Mouse (Mus musculus): ENCODE measurements at regions not wholly inside any gene's neighbourhood (a gene's known extent, or its start where the extent isn't known, plus 50 kb on each side); places are given as distances from the start of the nearest gene placed in this dataset.

- DNase-seq: no peak
Observed at GRCm38 (mm10) chr9:113486494-113487081, 221.5 kb downstream of the Pdcd6ip start.

- peak; percentile 91 for DNase-seq
Observed at GRCm38 (mm10) chr9:113479897-113480296, 228.2 kb downstream of the Pdcd6ip start.

GRCm38 (mm10) chr9:113478761-113479265 is 229.2 kb downstream of the Pdcd6ip start:
- no peak for DNase-seq

- no peak for DNase-seq
Observed at GRCm38 (mm10) chr9:113471781-113472180, 236.3 kb downstream of the Pdcd6ip start.

- no peak for DNase-seq
Observed at GRCm38 (mm10) chr9:113462888-113463287, 245.2 kb downstream of the Pdcd6ip start.

- DNase-seq: no peak
Observed at GRCm38 (mm10) chr9:113462267-113462887, 245.7 kb downstream of the Pdcd6ip start.

- DNase-seq: no peak
Observed at GRCm38 (mm10) chr9:113459885-113460284, 248.2 kb downstream of the Pdcd6ip start.

GRCm38 (mm10) chr9:113459221-113459620 is 248.8 kb downstream of the Pdcd6ip start:
- no peak for DNase-seq

- DNase-seq: no peak
Observed at GRCm38 (mm10) chr9:113458741-113459154, 249.3 kb downstream of the Pdcd6ip start.

- no peak for DNase-seq
Observed at GRCm38 (mm10) chr9:113457169-113457850, 250.7 kb downstream of the Pdcd6ip start.

GRCm38 (mm10) chr9:113455577-113455976 is 252.5 kb downstream of the Pdcd6ip start:
- peak; percentile 6 for DNase-seq

- no peak for DNase-seq
Observed at GRCm38 (mm10) chr9:113453231-113453630, 254.8 kb downstream of the Pdcd6ip start.

GRCm38 (mm10) chr9:113441770-113442411 is 266.2 kb downstream of the Pdcd6ip start:
- DNase-seq: peak; percentile 52

- DNase-seq: no peak
Observed at GRCm38 (mm10) chr9:113438394-113438793, 269.7 kb downstream of the Pdcd6ip start.

- DNase-seq: no peak
Observed at GRCm38 (mm10) chr9:113435921-113436320, 272.1 kb downstream of the Pdcd6ip start.

GRCm38 (mm10) chr9:113433424-113433823 is 274.6 kb downstream of the Pdcd6ip start:
- DNase-seq: no peak

- DNase-seq: no peak
Observed at GRCm38 (mm10) chr9:113432601-113433179, 275.4 kb downstream of the Pdcd6ip start.

- no peak for DNase-seq
Observed at GRCm38 (mm10) chr9:113430411-113430810, 277.6 kb downstream of the Pdcd6ip start.

- no peak for DNase-seq
Observed at GRCm38 (mm10) chr9:113427281-113427680, 280.8 kb downstream of the Pdcd6ip start.

GRCm38 (mm10) chr9:113426324-113426723 is 281.7 kb downstream of the Pdcd6ip start:
- no peak for DNase-seq

- no peak for DNase-seq
Observed at GRCm38 (mm10) chr9:113421645-113422044, 286.4 kb downstream of the Pdcd6ip start.

- DNase-seq: no peak
Observed at GRCm38 (mm10) chr9:113421121-113421520, 286.9 kb downstream of the Pdcd6ip start.

GRCm38 (mm10) chr9:113419801-113420200 is 288.3 kb downstream of the Pdcd6ip start:
- peak; percentile 24 for DNase-seq
